Mouse (Mus musculus): ENCODE measurements around the gene Otop2. TPM values are rescaled to one million over a fixed set of nuclear protein-coding genes. Genes with fewer than 3 reads are reported as not detected.

The Otop2 gene
- polyA plus RNA-seq, 1 experiment from 2014 or later, result not detected

- H3K27ac ChIP-seq (ENCODE audit: low read depth, low read length), result peak overlapping the region; percentile 24; the same call in 1 of the 2 replicates
- no peak overlapping the region for H3K4me2 ChIP-seq (replicated peaks; ENCODE audit: low read depth, low read length)
- H3K36me3 ChIP-seq (ENCODE audit: control insufficient read depth, insufficient read depth, low read length), result no peaks in the 10 kb centered on the region
- H3K9ac ChIP-seq (ENCODE audit: low read depth, low read length), result peak overlapping the region; percentile 11; the same call in 1 of the 2 replicates
- DNase-seq (ENCODE audit: low spot score) (no peak), ATAC-seq (ENCODE audit: low FRiP score) (peak; percentile 12; the same call in 1 of the 2 replicates)
- no peaks in the 10 kb centered on the region for H3K9me3 ChIP-seq (ENCODE audit: control insufficient read depth, low read length)
- WGBS, result 49% methylated on average over 3 of the region's 3 CpGs
- peaks cover 3% of the 10 kb centered on the region for H3K4me1 ChIP-seq (replicated peaks; ENCODE audit: control insufficient read depth, insufficient read depth, low read length)
- peaks cover 6% of the 10 kb centered on the region for H3K27me3 ChIP-seq (ENCODE audit: control insufficient read depth, insufficient read depth, low read length)
- H3K4me3 ChIP-seq (ENCODE audit: low read depth, low read length), result no peak overlapping the region
These were observed 52.3 kb downstream of the Otop2 start for GRCm38 (mm10) chr11:115359293-115359692.

GRCm38 (mm10) chr11:115359726-115360125 lies 52.8 kb downstream of the Otop2 start:
- H3K4me2 ChIP-seq (replicated peaks; ENCODE audit: low read depth, low read length), result no peak overlapping the region
- peak overlapping the region; percentile 11; the same call in 1 of the 2 replicates for H3K9ac ChIP-seq (ENCODE audit: low read depth, low read length)
- H3K4me3 ChIP-seq (ENCODE audit: low read depth, low read length), result no peak overlapping the region
- no peak for DNase-seq (ENCODE audit: low spot score)
- H3K27me3 ChIP-seq (ENCODE audit: control insufficient read depth, insufficient read depth, low read length), result peaks cover 6% of the 10 kb centered on the region
- 0 out of 2 replicates have a peak overlapping the region, but pooled peaks have one; percentile 24 for H3K27ac ChIP-seq (ENCODE audit: low read depth, low read length)
- H3K9me3 ChIP-seq (ENCODE audit: control insufficient read depth, low read length), result no peaks in the 10 kb centered on the region
- H3K36me3 ChIP-seq (ENCODE audit: control insufficient read depth, insufficient read depth, low read length), result no peaks in the 10 kb centered on the region
- 73% methylated on average over 6 of the region's 6 CpGs for WGBS
- no peak for ATAC-seq (ENCODE audit: low FRiP score)
- peaks cover 3% of the 10 kb centered on the region for H3K4me1 ChIP-seq (replicated peaks; ENCODE audit: control insufficient read depth, insufficient read depth, low read length)

DNA sequence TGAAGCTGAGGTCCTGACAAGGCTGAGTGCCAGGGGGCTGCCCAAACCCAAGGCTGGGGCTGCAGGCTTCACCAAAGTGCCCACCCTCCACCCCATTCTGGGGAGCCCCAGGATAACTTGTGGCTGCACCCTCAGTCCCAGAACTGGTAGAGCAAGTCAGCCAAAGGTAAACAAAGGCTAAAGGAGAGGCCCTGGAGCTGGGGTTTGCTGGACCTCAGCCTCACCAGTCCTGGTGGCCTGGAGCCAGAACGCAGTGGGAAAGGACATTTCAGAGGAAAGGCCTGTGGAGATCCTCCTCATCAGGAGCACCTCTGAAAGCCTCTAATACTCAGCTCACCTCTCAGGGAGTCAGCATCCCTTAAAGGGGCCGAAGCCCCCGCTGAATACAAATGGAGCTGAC lies 57.2 kb downstream of the Otop2 start:
- H3K27me3 ChIP-seq (ENCODE audit: control insufficient read depth, insufficient read depth, low read length), result peaks cover 9% of the 10 kb centered on the region
- WGBS, result 80% methylated on average over 3 of the region's 3 CpGs
- H3K4me2 ChIP-seq (replicated peaks; ENCODE audit: low read depth, low read length), result no peak overlapping the region

GRCm38 (mm10) chr11:115366039-115366705 lies 59.2 kb downstream of the Otop2 start:
- ATAC-seq (ENCODE audit: low FRiP score), result peak; percentile 34
- no peak for DNase-seq (ENCODE audit: low spot score)
- 44% methylated on average over 7 of the region's 7 CpGs for WGBS
- H3K36me3 ChIP-seq (ENCODE audit: control insufficient read depth, insufficient read depth, low read length), result no peaks in the 10 kb centered on the region
- H3K4me1 ChIP-seq (replicated peaks; ENCODE audit: control insufficient read depth, insufficient read depth, low read length), result peaks cover 6% of the 10 kb centered on the region; the same call in 1 of the 2 replicates
- H3K4me3 ChIP-seq (ENCODE audit: low read depth, low read length), result peak overlapping the region; percentile 71; the same call in 1 of the 2 replicates
- peak overlapping the region; percentile 97 for H3K4me2 ChIP-seq (replicated peaks; ENCODE audit: low read depth, low read length)
- peaks cover 9% of the 10 kb centered on the region for H3K27me3 ChIP-seq (ENCODE audit: control insufficient read depth, insufficient read depth, low read length)
- H3K9me3 ChIP-seq (ENCODE audit: control insufficient read depth, low read length), result no peaks in the 10 kb centered on the region
- no peak overlapping the region for H3K27ac ChIP-seq (ENCODE audit: low read depth, low read length)
- peak overlapping the region; percentile 80; the same call in 1 of the 2 replicates for H3K9ac ChIP-seq (ENCODE audit: low read depth, low read length)

More for the DNA sequence above, 57.2 kb downstream of the Otop2 start:
- Histone ChIP-seq H3K9me3 (ENCODE audit: control insufficient read depth, low read length) (no peaks in the 10 kb centered on the region), H3K9ac (ENCODE audit: low read depth, low read length) (no peak overlapping the region), H3K36me3 (ENCODE audit: control insufficient read depth, insufficient read depth, low read length) (no peaks in the 10 kb centered on the region), H3K4me1 (replicated peaks; ENCODE audit: control insufficient read depth, insufficient read depth, low read length) (peaks cover 9% of the 10 kb centered on the region), H3K4me3 (ENCODE audit: low read depth, low read length) (no peak overlapping the region), H3K27ac (ENCODE audit: low read depth, low read length) (no peak overlapping the region)
- ATAC-seq (ENCODE audit: low FRiP score), result no peak
- no peak for DNase-seq (ENCODE audit: low spot score)

- Histone ChIP-seq H3K4me3 (ENCODE audit: low read depth, low read length) (peak overlapping the region; percentile 71), H3K27me3 (ENCODE audit: control insufficient read depth, insufficient read depth, low read length) (peaks cover 9% of the 10 kb centered on the region), H3K27ac (ENCODE audit: low read depth, low read length) (peak overlapping the region; percentile 70), H3K9me3 (ENCODE audit: control insufficient read depth, low read length) (no peaks in the 10 kb centered on the region), H3K36me3 (ENCODE audit: control insufficient read depth, insufficient read depth, low read length) (no peaks in the 10 kb centered on the region), H3K4me1 (replicated peaks; ENCODE audit: control insufficient read depth, insufficient read depth, low read length) (peaks cover 6% of the 10 kb centered on the region; the same call in 1 of the 2 replicates), H3K4me2 (replicated peaks; ENCODE audit: low read depth, low read length) (peak overlapping the region; percentile 97), H3K9ac (ENCODE audit: low read depth, low read length) (peak overlapping the region; percentile 80)
- ATAC-seq (ENCODE audit: low FRiP score) (peak; percentile 71), DNase-seq (ENCODE audit: low spot score) (peak; percentile 48)
- WGBS, result under 1% methylated on average over 26 of the region's 28 CpGs
These were observed 59.9 kb downstream of the Otop2 start for GRCm38 (mm10) chr11:115366706-115367394.

DNA sequence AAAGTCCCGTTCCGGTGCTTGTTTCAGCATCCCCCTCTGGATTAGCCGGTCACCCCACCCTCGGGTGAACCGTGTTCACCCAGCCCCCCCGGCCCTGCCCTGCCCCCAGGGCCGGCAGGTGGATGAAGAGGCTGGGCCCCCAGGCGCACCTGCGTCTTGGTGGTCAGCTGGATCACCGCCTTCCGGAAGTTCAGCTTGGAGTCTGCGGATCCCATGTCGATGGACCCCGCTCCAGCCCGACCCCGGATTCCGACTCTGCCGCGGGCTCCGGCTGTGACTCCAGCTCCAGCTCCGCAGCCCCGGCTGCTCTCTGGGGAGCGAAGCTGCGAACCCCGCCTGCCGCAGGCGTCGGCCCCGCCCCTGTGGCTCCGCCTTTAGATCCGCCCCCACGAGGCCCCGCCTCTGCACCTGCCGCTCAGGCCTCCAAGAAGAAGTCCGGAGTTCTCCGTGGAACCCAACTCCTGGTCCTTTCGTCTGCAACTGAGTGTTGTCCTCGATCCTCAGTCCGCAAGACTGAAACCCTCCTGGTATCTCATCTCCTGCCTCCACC lies 60.5 kb downstream of the Otop2 start, which contains the start of gene Hid1:
Hid1 (minus strand) TSS at position 362 of the 550 bp plus-strand sequence.
- Histone ChIP-seq H3K9me3 (ENCODE audit: control insufficient read depth, low read length) (no peaks in the 10 kb centered on the region), H3K4me1 (replicated peaks; ENCODE audit: control insufficient read depth, insufficient read depth, low read length) (peaks cover 6% of the 10 kb centered on the region; the same call in 1 of the 2 replicates), H3K4me2 (replicated peaks; ENCODE audit: low read depth, low read length) (peak within 1 kb of the TSS; percentile 97), H3K27me3 (ENCODE audit: control insufficient read depth, insufficient read depth, low read length) (peaks cover 9% of the 10 kb centered on the region), H3K4me3 (ENCODE audit: low read depth, low read length) (peak within 1 kb of the TSS; percentile 71), H3K27ac (ENCODE audit: low read depth, low read length) (peak within 1 kb of the TSS; percentile 70), H3K36me3 (ENCODE audit: control insufficient read depth, insufficient read depth, low read length) (no peaks in the 10 kb centered on the region), H3K9ac (ENCODE audit: low read depth, low read length) (peak within 1 kb of the TSS; percentile 80)
- ATAC-seq (ENCODE audit: low FRiP score) (peak; percentile 82), DNase-seq (ENCODE audit: low spot score) (peak; percentile 87)
- WGBS, result 1% methylated on average over 33 of the region's 39 CpGs

DNA sequence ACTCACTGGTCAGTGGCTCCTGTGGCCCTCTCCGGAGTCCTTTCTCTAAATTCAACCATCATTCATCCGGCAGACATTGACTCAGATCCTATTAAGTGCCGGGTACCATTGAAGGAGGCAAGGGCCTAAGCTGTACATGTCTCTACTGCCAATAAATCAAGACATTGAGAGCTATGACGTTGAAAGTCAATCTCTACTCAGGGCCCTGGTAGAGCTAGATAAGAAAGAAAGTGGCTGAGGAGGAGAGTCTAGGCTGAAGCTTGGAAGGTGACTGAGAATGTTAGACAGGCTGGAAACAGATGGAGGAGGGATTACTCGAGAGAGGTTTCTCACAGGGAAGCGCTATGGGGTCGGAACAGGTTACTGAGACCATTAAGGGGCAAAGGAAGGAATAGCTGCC lies 63.4 kb downstream of the Otop2 start:
- no peak overlapping the region for H3K27ac ChIP-seq (ENCODE audit: low read depth, low read length)
- peaks cover 15% of the 10 kb centered on the region for H3K27me3 ChIP-seq (ENCODE audit: control insufficient read depth, insufficient read depth, low read length)
- H3K4me2 ChIP-seq (replicated peaks; ENCODE audit: low read depth, low read length), result no peak overlapping the region
- H3K36me3 ChIP-seq (ENCODE audit: control insufficient read depth, insufficient read depth, low read length), result no peaks in the 10 kb centered on the region
- no peak overlapping the region for H3K4me3 ChIP-seq (ENCODE audit: low read depth, low read length)
- WGBS, result 64% methylated on average over 7 of the region's 7 CpGs
- DNase-seq (ENCODE audit: low spot score) (no peak), ATAC-seq (ENCODE audit: low FRiP score) (no peak)
- H3K9ac ChIP-seq (ENCODE audit: low read depth, low read length), result no peak overlapping the region
- no peaks in the 10 kb centered on the region for H3K9me3 ChIP-seq (ENCODE audit: control insufficient read depth, low read length)
- H3K4me1 ChIP-seq (replicated peaks; ENCODE audit: control insufficient read depth, insufficient read depth, low read length), result peaks cover 6% of the 10 kb centered on the region; the same call in 1 of the 2 replicates

DNA sequence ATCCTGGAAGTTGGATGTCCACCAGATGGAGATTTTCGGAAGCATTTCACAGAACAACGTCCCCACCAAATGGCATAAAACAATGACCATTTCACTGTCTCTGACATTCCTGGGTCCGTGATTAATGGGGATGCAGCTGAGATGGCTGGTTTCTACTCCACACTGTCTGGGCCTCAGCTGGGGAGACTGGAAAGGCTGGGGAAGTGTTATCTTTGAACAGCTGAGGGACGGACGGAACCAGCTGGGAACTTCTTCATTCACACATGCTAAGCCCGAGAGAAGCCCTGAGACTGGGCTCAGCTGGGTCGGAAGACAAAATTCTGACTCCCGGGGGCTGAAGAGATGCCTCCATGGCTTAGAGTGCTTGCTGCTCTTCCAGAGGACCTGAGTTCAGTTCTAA lies 64.4 kb downstream of the Otop2 start:
- H3K4me2 ChIP-seq (replicated peaks; ENCODE audit: low read depth, low read length), result no peak overlapping the region
- no peak overlapping the region for H3K4me3 ChIP-seq (ENCODE audit: low read depth, low read length)
- H3K36me3 ChIP-seq (ENCODE audit: control insufficient read depth, insufficient read depth, low read length), result no peaks in the 10 kb centered on the region
- no peaks in the 10 kb centered on the region for H3K9me3 ChIP-seq (ENCODE audit: control insufficient read depth, low read length)
- DNase-seq (ENCODE audit: low spot score) (peak; percentile 27), ATAC-seq (ENCODE audit: low FRiP score) (no peak)
- WGBS, result 53% methylated on average over 8 of the region's 8 CpGs
- H3K4me1 ChIP-seq (replicated peaks; ENCODE audit: control insufficient read depth, insufficient read depth, low read length), result peaks cover 3% of the 10 kb centered on the region; the same call in 1 of the 2 replicates
- no peak overlapping the region for H3K9ac ChIP-seq (ENCODE audit: low read depth, low read length)
- peaks cover 9% of the 10 kb centered on the region for H3K27me3 ChIP-seq (ENCODE audit: control insufficient read depth, insufficient read depth, low read length)
- H3K27ac ChIP-seq (ENCODE audit: low read depth, low read length), result no peak overlapping the region

Measured in hindbrain, embryonic 11.5 days (tissue).